Mouse (Mus musculus): Measurements from ENCODE around the gene R3hdm2.
A peak's percentile ranks its signal among the peaks of the same experiment; 100 is the strongest.

The R3hdm2 gene

GRCm38 (mm10) chr10:127496156-127496555 lies 116.0 kb downstream of the R3hdm2 start:
- DNase-seq (ENCODE audit: low spot score): no peak

- DNase-seq (ENCODE audit: low spot score): no peak
Observed at GRCm38 (mm10) chr10:127499516-127499915, 119.4 kb downstream of the R3hdm2 start.

GRCm38 (mm10) chr10:127500042-127500441 lies 119.9 kb downstream of the R3hdm2 start:
- DNase-seq (ENCODE audit: low spot score): no peak

GRCm38 (mm10) chr10:127500894-127501893 lies 121.1 kb downstream of the R3hdm2 start, which contains the start of gene Stac3:
Gene Stac3 (plus strand): TSS chr10:127501686.
- DNase-seq (ENCODE audit: low spot score): no peak

GRCm38 (mm10) chr10:127508239-127508638 lies 128.1 kb downstream of the R3hdm2 start:
- DNase-seq (ENCODE audit: low spot score): peak; percentile 70

- DNase-seq (ENCODE audit: low spot score): peak; percentile 87
Observed at GRCm38 (mm10) chr10:127509051-127509836, 129.1 kb downstream of the R3hdm2 start.

- DNase-seq (ENCODE audit: low spot score): no peak
Observed at GRCm38 (mm10) chr10:127509837-127510701, 129.9 kb downstream of the R3hdm2 start.

- no peak for DNase-seq (ENCODE audit: low spot score)
Observed at GRCm38 (mm10) chr10:127510895-127511617, 130.9 kb downstream of the R3hdm2 start.

- DNase-seq (ENCODE audit: low spot score): no peak
Observed at GRCm38 (mm10) chr10:127511634-127512306, 131.6 kb downstream of the R3hdm2 start.

- no peak for DNase-seq (ENCODE audit: low spot score)
Observed at GRCm38 (mm10) chr10:127512307-127512666, 132.2 kb downstream of the R3hdm2 start.

- DNase-seq (ENCODE audit: low spot score): peak; percentile 97
Observed at GRCm38 (mm10) chr10:127512813-127513212, 132.7 kb downstream of the R3hdm2 start.

- no peak for DNase-seq (ENCODE audit: low spot score)
Observed at GRCm38 (mm10) chr10:127513501-127514091, 133.5 kb downstream of the R3hdm2 start.

- DNase-seq (ENCODE audit: low spot score): no peak
Observed at GRCm38 (mm10) chr10:127514111-127514698, 134.1 kb downstream of the R3hdm2 start.

GRCm38 (mm10) chr10:127514764-127515163 lies 134.6 kb downstream of the R3hdm2 start, which contains the start of gene Ndufa4l2:
Gene Ndufa4l2 (plus strand): TSS chr10:127514967.
- DNase-seq (ENCODE audit: low spot score): no peak

- no peak for DNase-seq (ENCODE audit: low spot score)
Observed at GRCm38 (mm10) chr10:127515271-127515982, 135.3 kb downstream of the R3hdm2 start.

GRCm38 (mm10) chr10:127515983-127516459 lies 135.9 kb downstream of the R3hdm2 start:
- no peak for DNase-seq (ENCODE audit: low spot score)

- no peak for DNase-seq (ENCODE audit: low spot score)
Observed at GRCm38 (mm10) chr10:127516576-127517260, 136.6 kb downstream of the R3hdm2 start.

- DNase-seq (ENCODE audit: low spot score): no peak
Observed at GRCm38 (mm10) chr10:127517941-127518340, 137.8 kb downstream of the R3hdm2 start.
